Mouse (Mus musculus): ENCODE measurements around the gene Ina. TPM values are rescaled to one million over a fixed set of nuclear protein-coding genes. Genes with fewer than 3 reads are reported as not detected.
A peak's percentile ranks its signal among the peaks of the same experiment; 100 is the strongest.

Gene Ina
- 0.35 and 0.44 TPM in 2 replicates for polyA plus RNA-seq (2014; fragmentation: Nextera tagmentation; extraction: Ambion mirVana)

- Histone ChIP-seq H3K9ac (ENCODE audit: low read length) (peak within 1 kb of the TSS; percentile 9; the same call in 1 of the 2 replicates), H3K27me3 (ENCODE audit: control insufficient read depth, insufficient read depth, low read length) (peaks cover 56% of the 10 kb centered on the region), H3K27ac (replicated peaks; ENCODE audit: low read depth, low read length) (no peak within 1 kb of the TSS), H3K9me3 (ENCODE audit: control insufficient read depth, low read length) (no peaks in the 10 kb centered on the region), H3K4me3 (ENCODE audit: low read depth, low read length) (peak within 1 kb of the TSS; percentile 36), H3K4me1 (ENCODE audit: control insufficient read depth, insufficient read depth, low read length) (peaks cover 13% of the 10 kb centered on the region; the same call in 1 of the 2 replicates), H3K36me3 (ENCODE audit: control insufficient read depth, insufficient read depth, low read length) (no peaks in the 10 kb centered on the region), H3K4me2 (ENCODE audit: low read depth, severe bottlenecking) (peak within 1 kb of the TSS; percentile 57)
- DNase-seq (ENCODE audit: low spot score) (peak; percentile 67), ATAC-seq (ENCODE audit: insufficient number of reproducible peaks, low FRiP score, low TSS enrichment, low read depth) (peak; percentile 51; the same call in 1 of the 2 replicates)
- under 1% methylated on average over 116 of the region's 124 CpGs for WGBS
Measured at GRCm38 (mm10) chr19:47014447-47015381, at the start of gene Ina, which contains the start of gene Nt5c2. Gene Ina (plus strand): TSS chr19:47014698. Gene Nt5c2 (minus strand): TSS chr19:47015153.

GRCm38 (mm10) chr19:46965496-46965895, 49.0 kb upstream of the Ina start:
- Histone ChIP-seq H3K9ac (ENCODE audit: low read length) (no peak overlapping the region), H3K27ac (replicated peaks; ENCODE audit: low read depth, low read length) (no peak overlapping the region), H3K36me3 (ENCODE audit: control insufficient read depth, insufficient read depth, low read length) (no peaks in the 10 kb centered on the region), H3K27me3 (ENCODE audit: control insufficient read depth, insufficient read depth, low read length) (no peaks in the 10 kb centered on the region), H3K4me2 (ENCODE audit: low read depth, severe bottlenecking) (no peak overlapping the region), H3K4me3 (ENCODE audit: low read depth, low read length) (no peak overlapping the region), H3K4me1 (ENCODE audit: control insufficient read depth, insufficient read depth, low read length) (peaks cover 2% of the 10 kb centered on the region; the same call in 1 of the 2 replicates), H3K9me3 (ENCODE audit: control insufficient read depth, low read length) (no peaks in the 10 kb centered on the region)
- DNase-seq (ENCODE audit: low spot score) (no peak), ATAC-seq (ENCODE audit: insufficient number of reproducible peaks, low FRiP score, low TSS enrichment, low read depth) (no peak)

- no peaks in the 10 kb centered on the region for H3K4me1 ChIP-seq (ENCODE audit: control insufficient read depth, insufficient read depth, low read length)
- no peak overlapping the region for H3K27ac ChIP-seq (replicated peaks; ENCODE audit: low read depth, low read length)
- H3K9me3 ChIP-seq (ENCODE audit: control insufficient read depth, low read length): no peaks in the 10 kb centered on the region
- no peak overlapping the region for H3K4me3 ChIP-seq (ENCODE audit: low read depth, low read length)
- H3K27me3 ChIP-seq (ENCODE audit: control insufficient read depth, insufficient read depth, low read length): no peaks in the 10 kb centered on the region
- DNase-seq (ENCODE audit: low spot score) (no peak), ATAC-seq (ENCODE audit: insufficient number of reproducible peaks, low FRiP score, low TSS enrichment, low read depth) (no peak)
- no peak overlapping the region for H3K4me2 ChIP-seq (ENCODE audit: low read depth, severe bottlenecking)
- H3K9ac ChIP-seq (ENCODE audit: low read length): no peak overlapping the region
- no peaks in the 10 kb centered on the region for H3K36me3 ChIP-seq (ENCODE audit: control insufficient read depth, insufficient read depth, low read length)
- WGBS: 96% methylated on average over 6 of the region's 6 CpGs
Measured at GRCm38 (mm10) chr19:46966330-46966729, 48.2 kb upstream of the Ina start.

GRCm38 (mm10) chr19:46967861-46968260, 46.6 kb upstream of the Ina start:
- WGBS: 61% methylated on average over 4 of the region's 4 CpGs
- Histone ChIP-seq H3K9me3 (ENCODE audit: control insufficient read depth, low read length) (no peaks in the 10 kb centered on the region), H3K4me1 (ENCODE audit: control insufficient read depth, insufficient read depth, low read length) (no peaks in the 10 kb centered on the region)

GRCm38 (mm10) chr19:46968833-46969232, 45.7 kb upstream of the Ina start:
- H3K9me3 ChIP-seq (ENCODE audit: control insufficient read depth, low read length): no peaks in the 10 kb centered on the region
- H3K27me3 ChIP-seq (ENCODE audit: control insufficient read depth, insufficient read depth, low read length): no peaks in the 10 kb centered on the region
- no peak for ATAC-seq (ENCODE audit: insufficient number of reproducible peaks, low FRiP score, low TSS enrichment, low read depth)
- H3K4me3 ChIP-seq (ENCODE audit: low read depth, low read length): no peak overlapping the region
- no peak for DNase-seq (ENCODE audit: low spot score)
- no peak overlapping the region for H3K9ac ChIP-seq (ENCODE audit: low read length)
- H3K36me3 ChIP-seq (ENCODE audit: control insufficient read depth, insufficient read depth, low read length): no peaks in the 10 kb centered on the region
- no peak overlapping the region for H3K27ac ChIP-seq (replicated peaks; ENCODE audit: low read depth, low read length)
- H3K4me2 ChIP-seq (ENCODE audit: low read depth, severe bottlenecking): no peak overlapping the region
- 87% methylated on average over 5 of the region's 5 CpGs for WGBS
- H3K4me1 ChIP-seq (ENCODE audit: control insufficient read depth, insufficient read depth, low read length): no peaks in the 10 kb centered on the region

More at GRCm38 (mm10) chr19:46967861-46968260, 46.6 kb upstream of the Ina start:
- H3K27me3 ChIP-seq (ENCODE audit: control insufficient read depth, insufficient read depth, low read length): no peaks in the 10 kb centered on the region
- no peak for DNase-seq (ENCODE audit: low spot score)
- H3K4me3 ChIP-seq (ENCODE audit: low read depth, low read length): no peak overlapping the region
- H3K4me2 ChIP-seq (ENCODE audit: low read depth, severe bottlenecking): no peak overlapping the region
- no peak for ATAC-seq (ENCODE audit: insufficient number of reproducible peaks, low FRiP score, low TSS enrichment, low read depth)
- H3K27ac ChIP-seq (replicated peaks; ENCODE audit: low read depth, low read length): no peak overlapping the region
- H3K36me3 ChIP-seq (ENCODE audit: control insufficient read depth, insufficient read depth, low read length): no peaks in the 10 kb centered on the region
- no peak overlapping the region for H3K9ac ChIP-seq (ENCODE audit: low read length)

- Histone ChIP-seq H3K4me2 (ENCODE audit: low read depth, severe bottlenecking) (no peak overlapping the region), H3K9me3 (ENCODE audit: control insufficient read depth, low read length) (no peaks in the 10 kb centered on the region), H3K27me3 (ENCODE audit: control insufficient read depth, insufficient read depth, low read length) (no peaks in the 10 kb centered on the region), H3K27ac (replicated peaks; ENCODE audit: low read depth, low read length) (no peak overlapping the region), H3K4me1 (ENCODE audit: control insufficient read depth, insufficient read depth, low read length) (no peaks in the 10 kb centered on the region), H3K4me3 (ENCODE audit: low read depth, low read length) (no peak overlapping the region), H3K9ac (ENCODE audit: low read length) (no peak overlapping the region), H3K36me3 (ENCODE audit: control insufficient read depth, insufficient read depth, low read length) (no peaks in the 10 kb centered on the region)
- WGBS: 86% methylated on average over 22 of the region's 22 CpGs
- DNase-seq (ENCODE audit: low spot score): no peak
- no peak for ATAC-seq (ENCODE audit: insufficient number of reproducible peaks, low FRiP score, low TSS enrichment, low read depth)
Measured at GRCm38 (mm10) chr19:46969286-46969985, 45.1 kb upstream of the Ina start.

- Histone ChIP-seq H3K9ac (ENCODE audit: low read length) (no peak overlapping the region), H3K4me1 (ENCODE audit: control insufficient read depth, insufficient read depth, low read length) (no peaks in the 10 kb centered on the region), H3K27me3 (ENCODE audit: control insufficient read depth, insufficient read depth, low read length) (no peaks in the 10 kb centered on the region), H3K27ac (replicated peaks; ENCODE audit: low read depth, low read length) (no peak overlapping the region), H3K9me3 (ENCODE audit: control insufficient read depth, low read length) (no peaks in the 10 kb centered on the region), H3K4me3 (ENCODE audit: low read depth, low read length) (no peak overlapping the region), H3K4me2 (ENCODE audit: low read depth, severe bottlenecking) (no peak overlapping the region), H3K36me3 (ENCODE audit: control insufficient read depth, insufficient read depth, low read length) (no peaks in the 10 kb centered on the region)
- ATAC-seq (ENCODE audit: insufficient number of reproducible peaks, low FRiP score, low TSS enrichment, low read depth) (no peak), DNase-seq (ENCODE audit: low spot score) (no peak)
- WGBS: 58% methylated on average over 13 of the region's 13 CpGs
Measured at GRCm38 (mm10) chr19:46970121-46970729, 44.3 kb upstream of the Ina start.

GRCm38 (mm10) chr19:46971051-46971689, 43.3 kb upstream of the Ina start:
- H3K27ac ChIP-seq (replicated peaks; ENCODE audit: low read depth, low read length): no peak overlapping the region
- no peaks in the 10 kb centered on the region for H3K27me3 ChIP-seq (ENCODE audit: control insufficient read depth, insufficient read depth, low read length)
- 70% methylated on average over 8 of the region's 8 CpGs for WGBS
- H3K4me2 ChIP-seq (ENCODE audit: low read depth, severe bottlenecking): no peak overlapping the region
- H3K36me3 ChIP-seq (ENCODE audit: control insufficient read depth, insufficient read depth, low read length): no peaks in the 10 kb centered on the region
- DNase-seq (ENCODE audit: low spot score) (no peak), ATAC-seq (ENCODE audit: insufficient number of reproducible peaks, low FRiP score, low TSS enrichment, low read depth) (no peak)
- no peak overlapping the region for H3K9ac ChIP-seq (ENCODE audit: low read length)
- no peaks in the 10 kb centered on the region for H3K9me3 ChIP-seq (ENCODE audit: control insufficient read depth, low read length)
- no peaks in the 10 kb centered on the region for H3K4me1 ChIP-seq (ENCODE audit: control insufficient read depth, insufficient read depth, low read length)
- no peak overlapping the region for H3K4me3 ChIP-seq (ENCODE audit: low read depth, low read length)
